Mouse (Mus musculus) MEL (cell line): ENCODE measurements around the gene Stpg1. TPM values are rescaled to one million over a fixed set of nuclear protein-coding genes. Genes with fewer than 3 reads are reported as not detected.
A peak's percentile ranks its signal among the peaks of the same experiment; 100 is the strongest.

Experiments
- DNase-seq: peaks from one replicate; pipeline ENCODE4 v3.0.0; 2011; ENCODE audit warnings: low read depth, low spot score
- H3K27ac ChIP-seq: 2 replicates; pipeline ENCODE4 v1.5.1; 2012; ENCODE audit warnings: low read depth, mild to moderate bottlenecking, control low read depth, low read length, moderate library complexity; ENCODE audit not compliant: control insufficient read depth
- H3K27me3 ChIP-seq, 2 experiments: fragments of 150-350 bp in 1 of 2; sonication (generic) in 1 of 2; 2 replicates each; pipeline ENCODE4 v1.6.1; 2012; ENCODE audit warnings: low read length in 2 of 2, mild to moderate bottlenecking in 2 of 2, improper control_type of control experiment in 1 of 2, moderate library complexity in 1 of 2; ENCODE audit not compliant: insufficient read depth in 2 of 2, control insufficient read depth in 1 of 2
- H3K36me3 ChIP-seq, 2 experiments: 2 replicates each; pipeline ENCODE4 v1.6.1; 2012 to 2014; ENCODE audit warnings: low read length in 2 of 2, improper control_type of control experiment in 1 of 2, inconsistent platforms in 1 of 2, mild to moderate bottlenecking in 1 of 2; ENCODE audit not compliant: insufficient read depth in 2 of 2, control insufficient read depth in 1 of 2
- H3K4me1 ChIP-seq, 2 experiments: fragments of 150-350 bp in 1 of 2; sonication (generic) in 1 of 2; 2 replicates each; pipeline ENCODE4 v1.6.1; 2012; ENCODE audit warnings: low read length in 2 of 2, improper control_type of control experiment in 1 of 2, mild to moderate bottlenecking in 1 of 2; ENCODE audit not compliant: insufficient read depth in 2 of 2, control insufficient read depth in 1 of 2
- H3K4me3 ChIP-seq, 2 experiments: fragments of 150-350 bp in 1 of 2; sonication (generic) in 1 of 2; 2 replicates each; pipeline ENCODE4 v1.5.1; 2012; ENCODE audit warnings: low read depth in 2 of 2, low read length in 2 of 2, mild to moderate bottlenecking in 2 of 2, moderate library complexity in 2 of 2, control low read depth in 1 of 2, improper control_type of control experiment in 1 of 2; ENCODE audit not compliant: control insufficient read depth in 1 of 2, insufficient read depth in 1 of 2
- H3K79me2 ChIP-seq: 2 replicates; pipeline ENCODE4 v1.6.1; 2012; ENCODE audit warnings: mild to moderate bottlenecking, low read length, moderate library complexity; ENCODE audit not compliant: control insufficient read depth, poor library complexity, insufficient read depth
- H3K9ac ChIP-seq: 2 replicates; pipeline ENCODE4 v1.6.1; 2012; ENCODE audit warnings: low read depth, mild to moderate bottlenecking, control low read depth, low read length, moderate library complexity; ENCODE audit not compliant: control insufficient read depth, poor library complexity, severe bottlenecking
- H3K9me3 ChIP-seq: fragments of 150-350 bp; sonication (generic); replicated peaks from 2 replicates; pipeline ENCODE4 v1.6.1; 2012; ENCODE audit warnings: mild to moderate bottlenecking, low read length, improper control_type of control experiment, moderate library complexity; ENCODE audit not compliant: insufficient read depth
- BHLHE40 ChIP-seq: IDR thresholded peaks from 2 replicates; pipeline ENCODE4 v1.6.1; 2012; ENCODE audit warnings: low read depth, mild to moderate bottlenecking, inconsistent platforms, low read length, improper control_type of control experiment, borderline replicate concordance
- CHD1 ChIP-seq: IDR thresholded peaks from 2 replicates; pipeline ENCODE4 v1.6.1; 2012; ENCODE audit warnings: low read depth, mild to moderate bottlenecking, inconsistent platforms, low read length, improper control_type of control experiment
- CHD2 ChIP-seq: IDR thresholded peaks from 2 replicates; pipeline ENCODE4 v1.6.1; 2011; ENCODE audit warnings: low read length, improper control_type of control experiment
- CTCF ChIP-seq, 3 experiments: IDR thresholded peaks in 2 of 3; conservative IDR thresholded peaks in 1 of 3; 2 replicates each; pipeline ENCODE4 v1.5.1; 2011 to 2012; ENCODE audit warnings: low read length in 3 of 3, low read depth in 2 of 3, mild to moderate bottlenecking in 2 of 3, improper control_type of control experiment in 1 of 3, inconsistent platforms in 1 of 3, mixed read lengths in 1 of 3, moderate library complexity in 1 of 3; ENCODE audit not compliant: control insufficient read depth in 1 of 3, insufficient read depth in 1 of 3, poor library complexity in 1 of 3, severe bottlenecking in 1 of 3
- E2F4 ChIP-seq: IDR thresholded peaks from 2 replicates; pipeline ENCODE4 v1.6.1; 2011; ENCODE audit warnings: low read depth, low read length, improper control_type of control experiment, borderline replicate concordance
- EP300 ChIP-seq, 2 experiments: IDR thresholded peaks; 2 replicates each; pipeline ENCODE4 v1.6.1; 2011; ENCODE audit warnings: improper control_type of control experiment in 2 of 2, low read length in 2 of 2, low read depth in 1 of 2, mild to moderate bottlenecking in 1 of 2
- ETS1 ChIP-seq: IDR thresholded peaks from 2 replicates; pipeline ENCODE4 v1.6.1; 2012; ENCODE audit warnings: low read depth, mild to moderate bottlenecking, inconsistent platforms, low read length, improper control_type of control experiment, moderate library complexity
- GATA1 ChIP-seq: IDR thresholded peaks from 2 replicates; pipeline ENCODE4 v1.6.1; 2011; ENCODE audit warnings: low read depth, low read length, improper control_type of control experiment
- HCFC1 ChIP-seq: IDR thresholded peaks from 2 replicates; pipeline ENCODE4 v1.6.1; 2012; ENCODE audit warnings: low read depth, mild to moderate bottlenecking, inconsistent platforms, low read length, improper control_type of control experiment, moderate library complexity
- KAT2A ChIP-seq: conservative IDR thresholded peaks from 2 replicates; pipeline ENCODE4 v1.6.1; 2012; ENCODE audit warnings: low read depth, low read length, improper control_type of control experiment, inconsistent platforms
- MAFK ChIP-seq: IDR thresholded peaks from 2 replicates; pipeline ENCODE4 v1.6.1; 2011; ENCODE audit warnings: low read depth, mild to moderate bottlenecking, low read length, improper control_type of control experiment, borderline replicate concordance
- MAX ChIP-seq: IDR thresholded peaks from 2 replicates; pipeline ENCODE4 v1.6.1; 2011; ENCODE audit warnings: low read length, improper control_type of control experiment
- MEF2A ChIP-seq: IDR thresholded peaks from 2 replicates; pipeline ENCODE4 v1.6.1; 2014; ENCODE audit warnings: low read depth, mild to moderate bottlenecking, inconsistent platforms, low read length, improper control_type of control experiment; ENCODE audit not compliant: poor library complexity, insufficient replicate concordance, severe bottlenecking; ENCODE audit errors: extremely low read depth
- NRF1 ChIP-seq: IDR thresholded peaks from 2 replicates; pipeline ENCODE4 v1.6.1; 2014; ENCODE audit warnings: low read depth, mild to moderate bottlenecking, inconsistent platforms, low read length, improper control_type of control experiment, moderate library complexity; ENCODE audit not compliant: poor library complexity, insufficient read depth, severe bottlenecking
- POLR2AphosphoS5 ChIP-seq: IDR thresholded peaks from 2 replicates; pipeline ENCODE4 v1.6.1; 2012; ENCODE audit warnings: low read depth, borderline replicate concordance, mild to moderate bottlenecking, inconsistent platforms, low read length, moderate library complexity, mixed read lengths
- RAD21 ChIP-seq: IDR thresholded peaks from 2 replicates; pipeline ENCODE4 v1.6.1; 2011; ENCODE audit warnings: mild to moderate bottlenecking, low read depth, low read length, improper control_type of control experiment
- RCOR1 ChIP-seq: IDR thresholded peaks from 2 replicates; pipeline ENCODE4 v1.6.1; 2012; ENCODE audit warnings: low read depth, mild to moderate bottlenecking, inconsistent platforms, low read length, improper control_type of control experiment
- SIN3A ChIP-seq: IDR thresholded peaks from 2 replicates; pipeline ENCODE4 v1.6.1; 2012; ENCODE audit warnings: low read length, improper control_type of control experiment, inconsistent platforms
- SMC3 ChIP-seq: IDR thresholded peaks from 2 replicates; pipeline ENCODE4 v1.6.1; 2011; ENCODE audit warnings: low read depth, low read length, improper control_type of control experiment
- TAL1 ChIP-seq: IDR thresholded peaks from 2 replicates; pipeline ENCODE4 v1.6.1; 2012; ENCODE audit warnings: mild to moderate bottlenecking, inconsistent platforms, low read length, moderate library complexity, mixed read lengths
- UBTF ChIP-seq: IDR thresholded peaks from 2 replicates; pipeline ENCODE4 v1.6.1; 2012; ENCODE audit warnings: low read depth, mild to moderate bottlenecking, inconsistent platforms, low read length, improper control_type of control experiment, moderate library complexity, borderline replicate concordance; ENCODE audit not compliant: insufficient read depth
- USF1 ChIP-seq: IDR thresholded peaks from 2 replicates; pipeline ENCODE4 v1.6.1; 2014; ENCODE audit warnings: low read depth, mild to moderate bottlenecking, inconsistent platforms, low read length, improper control_type of control experiment, moderate library complexity
- ZC3H11A ChIP-seq: IDR thresholded peaks from 2 replicates; pipeline ENCODE4 v1.6.1; 2012; ENCODE audit warnings: low read depth, mild to moderate bottlenecking, inconsistent platforms, low read length, improper control_type of control experiment
- ZMIZ1 ChIP-seq: IDR thresholded peaks from 2 replicates; pipeline ENCODE4 v1.6.1; 2012; ENCODE audit warnings: low read depth, mild to moderate bottlenecking, inconsistent platforms, low read length, improper control_type of control experiment, moderate library complexity
- ZNF384 ChIP-seq: IDR thresholded peaks from 2 replicates; pipeline ENCODE4 v1.6.1; 2012; ENCODE audit warnings: low read depth, mild to moderate bottlenecking, inconsistent platforms, low read length, improper control_type of control experiment
- polyA plus RNA-seq, 2 experiments: library from polyadenylated mRNA; stranded (reverse) in 1 of 2; unstranded in 1 of 2; fragments of >175 nt in 1 of 2; fragments of >200 nt in 1 of 2; gene quantifications; 2 replicates each; pipeline versions ENCODE4 v1.2.1 to v1.2.4; 2012; ENCODE audit warnings: low replicate concordance in 2 of 2, low read depth in 1 of 2; ENCODE audit not compliant: insufficient read length in 2 of 2, insufficient read depth in 1 of 2, missing spikeins in 1 of 2
- total RNA-seq: library from RNA; depleted of rRNA; stranded (reverse); fragments of 300-350 nt; gene quantifications from 2 replicates; pipeline ENCODE4 v1.2.3, GENCODE M21; 2012

Gene Stpg1
- total and polyA plus RNA-seq, 3 experiments, result 0.21 TPM; not detected in 2

- H3K36me3 ChIP-seq, result peaks cover 0 to 2% of the 10 kb centered on the region in 2 experiments; a peak in 1 of 4 replicates
- no peaks in the 10 kb centered on the region for H3K79me2 ChIP-seq
- peaks cover 0 to 5% of the 10 kb centered on the region in 2 experiments; a peak in 1 of 4 replicates for H3K4me1 ChIP-seq
- no peak overlapping the region for H3K4me3 ChIP-seq
- H3K9me3 ChIP-seq, result no peaks in the 10 kb centered on the region
- no peak overlapping the region for H3K9ac ChIP-seq
- H3K27me3 ChIP-seq, result no peaks in the 10 kb centered on the region
- peak; percentile 88 for DNase-seq
- no peak for TF ChIP-seq EP300 (IDR thresholded peaks at IDR 0.05; ENCODE audit: low read depth in 1 of 2, low read length in 2 of 2)
- no peak for TF ChIP-seq CHD1
- no peak for TF ChIP-seq MAX
- TF ChIP-seq KAT2A, result no peak
- TF ChIP-seq CTCF (IDR thresholded peaks at IDR 0.05 in 2 of 3, conservative IDR thresholded peaks at IDR 0.05 in 1 of 3; ENCODE audit: control insufficient read depth in 1 of 3, insufficient read depth in 1 of 3, low read depth in 2 of 3, low read length in 3 of 3, poor library complexity in 1 of 3, severe bottlenecking in 1 of 3), result peak; percentile 74 to 91 (median 78)
- TF ChIP-seq CHD2, result no peak
- TF ChIP-seq RAD21, result peak; percentile 74
- TF ChIP-seq RCOR1, result no peak
- no peak for TF ChIP-seq POLR2AphosphoS5
- TF ChIP-seq ZC3H11A, result peak; percentile 58
- no peak for TF ChIP-seq HCFC1
- peak; percentile 82 for TF ChIP-seq SMC3
- TF ChIP-seq ETS1, result no peak
- TF ChIP-seq, all 39 proteins: peak for 4
- no peak overlapping the region for H3K27ac ChIP-seq
These were observed 13.9 kb downstream of the Stpg1 start for GRCm38 (mm10) chr4:135508419-135509039.

DNA sequence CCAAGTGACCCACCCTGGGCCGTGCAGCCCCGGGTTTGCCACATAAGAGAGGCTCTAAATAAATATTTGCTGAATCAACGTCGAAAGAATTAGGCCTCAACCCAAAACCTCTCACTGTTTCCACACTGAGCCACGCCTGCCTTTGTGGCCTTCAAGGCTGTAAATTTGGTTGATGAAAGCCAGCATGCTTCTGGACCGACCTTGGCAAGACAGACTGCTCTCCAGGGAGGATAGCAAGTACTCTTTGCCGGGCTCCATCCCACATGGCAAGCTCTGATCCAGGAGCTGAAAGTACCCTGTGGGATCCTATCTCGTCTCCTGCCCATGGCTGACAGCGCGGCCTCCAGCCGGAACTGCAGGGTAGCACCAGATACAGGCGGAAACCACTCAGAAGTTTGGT, 14.9 kb downstream of the Stpg1 start:
- Histone ChIP-seq H3K9ac (no peak overlapping the region), H3K27ac (no peak overlapping the region), H3K79me2 (no peaks in the 10 kb centered on the region), H3K9me3 (no peaks in the 10 kb centered on the region), H3K27me3 (no peaks in the 10 kb centered on the region), H3K4me3 (no peak overlapping the region), H3K36me3 (peaks cover 0 to 2% of the 10 kb centered on the region in 2 experiments; a peak in 1 of 4 replicates), H3K4me1 (peaks cover 0 to 5% of the 10 kb centered on the region in 2 experiments; a peak in 1 of 4 replicates)
- no peak for DNase-seq
- TF ChIP-seq ZNF384 (no peak), TAL1 (no peak), USF1 (no peak), SIN3A (no peak), GATA1 (no peak), EP300 (IDR thresholded peaks at IDR 0.05; ENCODE audit: low read depth in 1 of 2, low read length in 2 of 2) (no peak), MEF2A (no peak), MAFK (no peak), ZC3H11A (no peak), E2F4 (no peak), ZMIZ1 (no peak), BHLHE40 (no peak), UBTF (no peak), NRF1 (no peak), ETS1 (no peak), RCOR1 (no peak)
